Mouse (Mus musculus): ENCODE data around the gene Med29.
A peak's percentile ranks its signal among the peaks of the same experiment; 100 is the strongest.

DNA sequence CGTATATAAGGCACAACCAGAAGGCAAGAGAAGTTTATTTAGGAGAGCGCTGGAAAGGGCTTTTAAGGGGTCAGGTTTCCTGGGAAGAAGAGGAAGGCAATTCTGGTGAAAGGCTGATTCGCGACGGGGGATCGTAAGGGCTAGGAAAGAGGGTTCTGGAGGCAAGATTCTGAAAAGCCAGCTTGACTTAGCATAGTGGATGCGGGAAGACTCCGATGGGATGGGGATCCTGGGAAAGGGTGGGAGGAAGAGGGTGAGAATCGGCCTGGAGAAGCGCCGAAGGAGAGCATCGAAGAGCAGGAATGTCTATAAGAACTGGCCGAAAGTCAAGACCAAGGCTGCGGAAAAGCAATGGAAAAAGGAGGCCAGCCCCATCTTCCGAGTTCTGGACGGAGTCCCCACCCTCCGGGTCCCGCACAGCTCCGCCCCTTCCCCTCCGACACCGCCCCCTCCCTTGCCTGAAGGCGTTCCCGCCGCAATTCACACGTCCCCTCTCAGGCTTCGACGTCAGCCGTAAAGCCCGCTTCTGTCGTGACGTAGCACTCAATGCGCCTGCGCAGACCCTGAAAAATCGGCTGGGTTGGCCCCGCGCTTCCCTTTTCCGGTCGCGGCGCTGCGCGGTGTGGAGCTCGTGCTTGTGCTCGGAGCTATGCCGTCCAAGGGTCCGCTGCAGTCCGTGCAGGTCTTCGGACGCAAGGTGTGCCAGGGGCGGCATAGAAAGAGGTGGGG, 42.2 kb downstream of the Med29 start, which contains the start of gene Rps16:
- 0 out of 2 replicates have a peak, but pooled peaks have one; percentile 14 for TF ChIP-seq CTCF (IDR thresholded peaks at IDR 0.05; ENCODE audit: low read depth)
- TF ChIP-seq EP300 (optimal IDR thresholded peaks at IDR 0.05): no peak
